Mouse (Mus musculus) adrenal gland, adult (tissue): ENCODE results near the gene Slc4a8.
A peak's percentile ranks its signal among the peaks of the same experiment; 100 is the strongest.
"Not testable (repeated sequence)": the region's sequence is repeated elsewhere in the genome, so short reads cannot be mapped to it uniquely, and the experiment has no call there.

Experiments
- DNase-seq, 2 experiments: peaks; one replicate each; pipeline ENCODE4 v3.0.0; 2022 to 2023; ENCODE audit warnings: low spot score in 1 of 2; ENCODE audit not compliant: inconsistent age in 2 of 2

The Slc4a8 gene

GRCm38 (mm10) chr15:100770338-100770737, 8.8 kb downstream of the Slc4a8 start:
- DNase-seq: no peak

GRCm38 (mm10) chr15:100772685-100773084, 11.1 kb downstream of the Slc4a8 start:
- no peak for DNase-seq

- DNase-seq: not testable (repeated sequence)
These were observed 12.3 kb downstream of the Slc4a8 start for GRCm38 (mm10) chr15:100773859-100774258.

- no peak for DNase-seq
These were observed 13.9 kb downstream of the Slc4a8 start for GRCm38 (mm10) chr15:100775189-100776166.

GRCm38 (mm10) chr15:100776424-100776823, 14.9 kb downstream of the Slc4a8 start:
- peak; percentile 78 to 86 for DNase-seq

- peak; percentile 69 to 75 for DNase-seq
These were observed 15.8 kb downstream of the Slc4a8 start for GRCm38 (mm10) chr15:100777020-100778016.

- no peak for DNase-seq
These were observed 18.3 kb downstream of the Slc4a8 start for GRCm38 (mm10) chr15:100779896-100780295.

GRCm38 (mm10) chr15:100783244-100783987, 21.9 kb downstream of the Slc4a8 start:
- DNase-seq: no peak

- no peak for DNase-seq
These were observed 28.7 kb downstream of the Slc4a8 start for GRCm38 (mm10) chr15:100790219-100790618.

GRCm38 (mm10) chr15:100792324-100792723, 30.8 kb downstream of the Slc4a8 start:
- no peak for DNase-seq

- no peak for DNase-seq
These were observed 39.4 kb downstream of the Slc4a8 start for GRCm38 (mm10) chr15:100800914-100801313.

- DNase-seq: peak; percentile 23 to 40
These were observed 46.5 kb downstream of the Slc4a8 start for GRCm38 (mm10) chr15:100808062-100808461.

- DNase-seq: no peak
These were observed 46.9 kb downstream of the Slc4a8 start for GRCm38 (mm10) chr15:100808484-100808883.

GRCm38 (mm10) chr15:100810243-100810642, 48.7 kb downstream of the Slc4a8 start:
- no peak for DNase-seq

GRCm38 (mm10) chr15:100813501-100813900, 52.0 kb downstream of the Slc4a8 start:
- peak; percentile 35 to 59 for DNase-seq

GRCm38 (mm10) chr15:100814066-100814465, 52.5 kb downstream of the Slc4a8 start:
- no peak for DNase-seq

- no peak for DNase-seq
These were observed 53.8 kb downstream of the Slc4a8 start for GRCm38 (mm10) chr15:100815310-100815709.

- DNase-seq: no peak
These were observed 57.3 kb downstream of the Slc4a8 start for GRCm38 (mm10) chr15:100818860-100819259.

GRCm38 (mm10) chr15:100821824-100822223, 60.3 kb downstream of the Slc4a8 start:
- no peak for DNase-seq

- not testable (repeated sequence) for DNase-seq
These were observed 60.8 kb downstream of the Slc4a8 start for GRCm38 (mm10) chr15:100822370-100822769.
